Mouse (Mus musculus) hindbrain, embryonic 14.5 days (tissue): ENCODE data around the gene Egf. TPM values are rescaled to one million over a fixed set of nuclear protein-coding genes. Genes with fewer than 3 reads are reported as not detected.

Experiments used
- ATAC-seq: fragments of 200-750 bp; cut with Nextera tagmentation; 2 replicates; pipeline ENCODE4 v1.8.0; 2017; ENCODE audit warnings: moderate number of reproducible peaks, mild to moderate bottlenecking, moderate TSS enrichment, moderate library complexity; ENCODE audit not compliant: low FRiP score
- DNase-seq: peaks from one replicate; pipeline ENCODE4 v3.0.0-alpha.2; 2015; ENCODE audit warnings: low spot score
- H3K27ac ChIP-seq: fragments of 300-500 bp; sonication (generic); 2 replicates; pipeline ENCODE4 v1.5.1; 2014; ENCODE audit warnings: mild to moderate bottlenecking, moderate library complexity
- H3K27me3 ChIP-seq: fragments of 300-500 bp; sonication (generic); 2 replicates; pipeline ENCODE4 v1.6.1; 2014; ENCODE audit warnings: mild to moderate bottlenecking, low read length, mixed read lengths; ENCODE audit not compliant: control insufficient read depth, insufficient read depth
- H3K36me3 ChIP-seq: fragments of 300-500 bp; sonication (generic); replicated peaks from 2 replicates; pipeline ENCODE4 v1.6.1; 2014; ENCODE audit not compliant: control insufficient read depth, insufficient read depth
- H3K4me1 ChIP-seq: fragments of 300-500 bp; sonication (generic); replicated peaks from 2 replicates; pipeline ENCODE4 v1.6.1; 2014; ENCODE audit warnings: antibody characterized with exemption, low read length, mixed read lengths; ENCODE audit not compliant: control insufficient read depth, insufficient read depth
- H3K4me2 ChIP-seq: fragments of 300-500 bp; sonication (generic); replicated peaks from 2 replicates; pipeline ENCODE4 v1.6.1; 2014; ENCODE audit warnings: mild to moderate bottlenecking, moderate library complexity
- H3K4me3 ChIP-seq: fragments of 300-500 bp; sonication (generic); replicated peaks from 2 replicates; pipeline ENCODE4 v1.5.1; 2014; ENCODE audit warnings: mild to moderate bottlenecking, low read length
- H3K9ac ChIP-seq: fragments of 300-500 bp; sonication (generic); 2 replicates; pipeline ENCODE4 v1.6.1; 2014
- H3K9me3 ChIP-seq: fragments of 300-500 bp; sonication (generic); 2 replicates; pipeline ENCODE4 v1.6.1; 2016; ENCODE audit warnings: low read length; ENCODE audit not compliant: control insufficient read depth
- WGBS: fragments of 180-500 bp; shearing (Covaris S2); extraction: QIAGEN DNeasy Blood & Tissue Kit; methylation state at CpG from one replicate; pipeline ENCODE4 v1.1.7; 2014; 5-methylcytosine and 5-hydroxymethylcytosine counted together
- polyA plus RNA-seq: library from polyadenylated mRNA; unstranded; fragments of >200 nt; fragmentation: Nextera tagmentation; extraction: Ambion mirVana; gene quantifications from 2 replicates; pipeline ENCODE4 v1.2.1, GENCODE M21; 2014

The Egf gene
- polyA plus RNA-seq, 1 experiment from 2014 or later = 2.2 TPM

GRCm38 (mm10) chr3:129680258-129680657 is 74.9 kb downstream of the Egf start:
- DNase-seq (no peak), ATAC-seq (no peak)
- H3K9ac ChIP-seq = no peak overlapping the region

GRCm38 (mm10) chr3:129675923-129676322 is 79.2 kb downstream of the Egf start:
- Histone ChIP-seq H3K4me3 (no peak overlapping the region), H3K4me1 (peaks cover 4% of the 10 kb centered on the region; the same call in 1 of the 2 replicates), H3K9ac (no peak overlapping the region), H3K27me3 (no peaks in the 10 kb centered on the region), H3K4me2 (no peak overlapping the region), H3K9me3 (no peaks in the 10 kb centered on the region), H3K27ac (no peak overlapping the region), H3K36me3 (no peaks in the 10 kb centered on the region)
- 97% methylated on average over 7 of the region's 7 CpGs for WGBS
- ATAC-seq = no peak
- no peak for DNase-seq

More at GRCm38 (mm10) chr3:129680258-129680657, 74.9 kb downstream of the Egf start:
- WGBS = 70% methylated on average over 5 of the region's 5 CpGs
- no peak overlapping the region for H3K27ac ChIP-seq
- no peaks in the 10 kb centered on the region for H3K9me3 ChIP-seq
- H3K36me3 ChIP-seq = no peaks in the 10 kb centered on the region
- no peak overlapping the region for H3K4me3 ChIP-seq
- no peak overlapping the region for H3K4me2 ChIP-seq
- no peaks in the 10 kb centered on the region for H3K27me3 ChIP-seq
- H3K4me1 ChIP-seq = peaks cover 4% of the 10 kb centered on the region; the same call in 1 of the 2 replicates

GRCm38 (mm10) chr3:129663906-129664305 is 91.2 kb downstream of the Egf start:
- Histone ChIP-seq H3K9me3 (no peaks in the 10 kb centered on the region), H3K4me3 (no peak overlapping the region), H3K36me3 (no peaks in the 10 kb centered on the region), H3K27me3 (no peaks in the 10 kb centered on the region), H3K9ac (no peak overlapping the region), H3K4me2 (no peak overlapping the region), H3K27ac (no peak overlapping the region), H3K4me1 (no peaks in the 10 kb centered on the region)
- no peak for DNase-seq
- no peak for ATAC-seq
- 87% methylated on average over 2 of the region's 2 CpGs for WGBS

GRCm38 (mm10) chr3:129658776-129659175 is 96.3 kb downstream of the Egf start:
- Histone ChIP-seq H3K27ac (no peak overlapping the region), H3K4me2 (no peak overlapping the region), H3K9ac (no peak overlapping the region), H3K4me3 (no peak overlapping the region), H3K36me3 (no peaks in the 10 kb centered on the region), H3K27me3 (no peaks in the 10 kb centered on the region), H3K4me1 (no peaks in the 10 kb centered on the region), H3K9me3 (no peaks in the 10 kb centered on the region)
- 93% methylated on average over 7 of the region's 7 CpGs for WGBS
- ATAC-seq (no peak), DNase-seq (no peak)

GRCm38 (mm10) chr3:129657775-129658174 is 97.3 kb downstream of the Egf start:
- no peak overlapping the region for H3K4me3 ChIP-seq
- no peaks in the 10 kb centered on the region for H3K4me1 ChIP-seq
- no peaks in the 10 kb centered on the region for H3K36me3 ChIP-seq
- 88% methylated on average over 11 of the region's 11 CpGs for WGBS
- no peak overlapping the region for H3K9ac ChIP-seq
- no peak overlapping the region for H3K4me2 ChIP-seq
- DNase-seq (no peak), ATAC-seq (no peak)
- no peaks in the 10 kb centered on the region for H3K9me3 ChIP-seq
- H3K27ac ChIP-seq = no peak overlapping the region
- no peaks in the 10 kb centered on the region for H3K27me3 ChIP-seq

GRCm38 (mm10) chr3:129657222-129657621 is 97.9 kb downstream of the Egf start:
- H3K36me3 ChIP-seq = no peaks in the 10 kb centered on the region
- DNase-seq (no peak), ATAC-seq (no peak)
- H3K9me3 ChIP-seq = no peaks in the 10 kb centered on the region
- WGBS = 90% methylated on average over 9 of the region's 9 CpGs
- no peak overlapping the region for H3K4me3 ChIP-seq
- no peak overlapping the region for H3K4me2 ChIP-seq
- no peak overlapping the region for H3K9ac ChIP-seq
- H3K4me1 ChIP-seq = no peaks in the 10 kb centered on the region
- H3K27me3 ChIP-seq = no peaks in the 10 kb centered on the region
- H3K27ac ChIP-seq = no peak overlapping the region

- no peak overlapping the region for H3K4me2 ChIP-seq
- no peaks in the 10 kb centered on the region for H3K36me3 ChIP-seq
- DNase-seq (no peak), ATAC-seq (no peak)
- H3K27me3 ChIP-seq = no peaks in the 10 kb centered on the region
- no peaks in the 10 kb centered on the region for H3K9me3 ChIP-seq
- WGBS = 87% methylated on average over 4 of the region's 4 CpGs
- no peak overlapping the region for H3K27ac ChIP-seq
- no peak overlapping the region for H3K9ac ChIP-seq
- no peaks in the 10 kb centered on the region for H3K4me1 ChIP-seq
- no peak overlapping the region for H3K4me3 ChIP-seq
Observed at GRCm38 (mm10) chr3:129656540-129656939, 98.6 kb downstream of the Egf start.

GRCm38 (mm10) chr3:129652476-129652875 is 102.6 kb downstream of the Egf start:
- no peak overlapping the region for H3K4me2 ChIP-seq
- H3K27me3 ChIP-seq = no peaks in the 10 kb centered on the region
- H3K9ac ChIP-seq = no peak overlapping the region
- H3K4me1 ChIP-seq = no peaks in the 10 kb centered on the region; the same call in 1 of the 2 replicates
- WGBS = 91% methylated on average over 4 of the region's 4 CpGs
- H3K36me3 ChIP-seq = no peaks in the 10 kb centered on the region
- no peaks in the 10 kb centered on the region for H3K9me3 ChIP-seq
- DNase-seq (no peak), ATAC-seq (no peak)
- H3K4me3 ChIP-seq = no peak overlapping the region
- H3K27ac ChIP-seq = no peak overlapping the region

- DNase-seq (no peak), ATAC-seq (no peak)
- no peaks in the 10 kb centered on the region for H3K36me3 ChIP-seq
- H3K27ac ChIP-seq = no peak overlapping the region
- no peaks in the 10 kb centered on the region; the same call in 1 of the 2 replicates for H3K4me1 ChIP-seq
- WGBS = 90% methylated on average over 8 of the region's 8 CpGs
- no peak overlapping the region for H3K4me3 ChIP-seq
- H3K9ac ChIP-seq = no peak overlapping the region
- H3K27me3 ChIP-seq = no peaks in the 10 kb centered on the region
- H3K4me2 ChIP-seq = no peak overlapping the region
- H3K9me3 ChIP-seq = no peaks in the 10 kb centered on the region
Observed at GRCm38 (mm10) chr3:129651765-129652164, 103.4 kb downstream of the Egf start.

- H3K4me3 ChIP-seq = no peak overlapping the region
- no peaks in the 10 kb centered on the region; the same call in 1 of the 2 replicates for H3K4me1 ChIP-seq
- H3K27ac ChIP-seq = no peak overlapping the region
- ATAC-seq (no peak), DNase-seq (no peak)
- H3K9me3 ChIP-seq = no peaks in the 10 kb centered on the region
- 0% methylated on average over 1 of the region's 1 CpGs for WGBS
- no peaks in the 10 kb centered on the region for H3K36me3 ChIP-seq
- H3K9ac ChIP-seq = no peak overlapping the region
- H3K4me2 ChIP-seq = no peak overlapping the region
- H3K27me3 ChIP-seq = no peaks in the 10 kb centered on the region
Observed at GRCm38 (mm10) chr3:129650931-129651330, 104.2 kb downstream of the Egf start.
